Mouse (Mus musculus) R1 (cell line): Measurements from ENCODE around the gene Larp1b.
A peak's percentile ranks its signal among the peaks of the same experiment; 100 is the strongest.
"Not testable (repeated sequence)": the region's sequence is repeated elsewhere in the genome, so short reads cannot be mapped to it uniquely, and the experiment has no call there.

Experiments
- DNase-seq: peaks from one replicate; pipeline ENCODE4 v3.0.0-alpha.2; 2018; ENCODE audit warnings: low read depth, low spot score

The Larp1b gene

GRCm38 (mm10) chr3:40949170-40949902 is at the start of gene Larp1b:
Larp1b (plus strand) TSS chr3:40949828.
- DNase-seq = peak; percentile 95

GRCm38 (mm10) chr3:40902443-40902842 is 47.2 kb upstream of the Larp1b start, which contains the start of gene 1700034I23Rik:
1700034I23Rik (minus strand) TSS chr3:40902543.
- not testable (repeated sequence) for DNase-seq

DNA sequence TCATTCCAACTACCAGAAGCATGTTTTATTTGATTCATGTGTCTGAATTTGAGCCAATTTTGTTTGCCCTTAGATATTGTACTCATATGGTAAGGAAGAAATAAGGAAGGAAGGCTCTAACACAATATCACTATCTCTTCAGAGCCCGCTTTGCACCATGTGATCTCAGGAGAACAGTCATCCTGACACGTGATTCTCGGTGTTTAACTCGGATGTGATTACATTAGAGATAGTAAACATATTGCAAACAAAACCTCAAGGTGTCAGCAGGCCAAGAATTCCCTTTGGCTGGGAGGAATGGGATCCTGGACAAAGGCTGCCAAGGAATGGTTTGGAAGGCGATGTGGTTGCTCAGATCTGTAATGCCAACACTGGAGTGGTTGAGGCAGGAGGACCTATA is 11.4 kb upstream of the Larp1b start:
- no peak for DNase-seq

GRCm38 (mm10) chr3:40938592-40938991 is 11.0 kb upstream of the Larp1b start:
- no peak for DNase-seq

DNA sequence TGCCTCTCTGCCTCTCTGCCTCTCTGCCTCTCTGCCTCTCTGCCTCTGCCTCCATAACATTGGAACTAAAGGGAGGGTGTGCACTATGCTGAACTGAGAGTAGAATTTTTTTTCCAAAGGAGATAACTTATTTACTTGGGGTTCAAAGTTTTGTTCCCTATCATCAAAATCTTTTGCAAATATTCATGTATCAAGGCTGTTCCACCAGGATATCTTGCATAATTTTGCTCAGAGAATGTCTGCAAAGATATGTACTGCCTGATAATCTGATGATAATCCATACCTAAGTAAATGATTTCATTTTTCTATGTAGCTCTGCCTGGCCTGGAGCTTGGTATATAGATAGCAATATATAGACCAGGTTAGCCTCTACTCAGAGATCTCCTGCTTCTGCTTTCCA is 10.6 kb upstream of the Larp1b start:
- no peak for DNase-seq

DNA sequence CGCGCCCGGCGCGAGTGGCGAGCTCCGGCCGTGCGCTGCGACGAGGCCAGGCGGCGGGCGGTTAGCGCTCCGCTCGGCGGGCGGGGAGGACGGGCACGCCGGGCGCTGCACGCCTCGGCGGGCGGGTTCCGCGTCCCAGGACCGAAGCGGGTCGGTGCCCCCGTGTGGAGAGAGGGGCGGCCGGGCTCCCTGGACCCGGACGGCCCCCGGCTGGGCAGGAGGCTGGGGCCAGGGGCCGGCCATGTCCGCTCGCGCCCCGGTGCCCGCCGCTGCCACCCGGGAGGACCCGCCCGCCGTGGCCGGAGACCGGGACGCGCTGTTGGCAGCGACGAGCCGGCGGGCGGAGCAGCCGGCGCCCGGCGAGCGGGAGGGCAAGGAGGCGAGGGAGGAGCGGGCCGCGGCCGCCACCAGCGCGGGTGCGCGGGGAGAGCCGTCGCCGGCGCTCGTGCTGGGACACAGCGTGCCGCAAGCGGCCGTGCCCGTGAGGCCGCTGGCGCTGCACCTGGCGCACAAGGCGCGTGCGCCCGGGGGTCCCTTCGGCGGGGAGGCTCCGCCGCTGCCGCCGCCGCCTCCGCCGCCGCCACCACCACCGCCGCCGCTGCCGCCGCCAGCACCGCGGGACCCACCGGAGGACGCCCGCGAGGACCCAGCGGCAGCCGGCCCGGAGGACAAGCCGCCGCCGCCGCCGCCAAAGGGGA is 424 bp downstream of the Larp1b start:
- DNase-seq = no peak

GRCm38 (mm10) chr3:40950601-40951201 is 1.1 kb downstream of the Larp1b start:
- DNase-seq = peak; percentile 62

- peak; percentile 57 for DNase-seq
These were observed 1.7 kb downstream of the Larp1b start for GRCm38 (mm10) chr3:40951365-40951764.

DNA sequence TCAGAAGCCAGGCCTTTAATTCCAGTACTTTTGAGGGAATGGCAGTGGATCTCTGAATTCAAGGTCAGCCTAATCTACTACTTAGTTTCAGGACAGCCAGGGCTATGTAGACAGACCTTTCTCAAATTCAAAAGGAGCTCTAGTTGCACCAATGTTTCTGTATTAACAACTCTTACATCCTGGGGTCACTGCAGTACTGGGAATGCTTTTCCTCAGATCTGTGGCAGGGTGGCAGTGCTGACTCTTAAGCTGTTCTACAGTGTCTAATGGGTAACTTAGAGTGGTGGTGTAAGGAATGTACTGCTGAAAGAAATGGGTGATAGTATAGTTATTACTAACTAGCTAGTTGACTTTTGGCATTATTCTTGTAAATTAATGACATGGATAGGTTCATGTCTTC is 3.0 kb downstream of the Larp1b start:
- no peak for DNase-seq

- no peak for DNase-seq
These were observed 5.2 kb downstream of the Larp1b start for GRCm38 (mm10) chr3:40954792-40955191.

GRCm38 (mm10) chr3:40958831-40959230 is 9.2 kb downstream of the Larp1b start:
- DNase-seq = no peak

- no peak for DNase-seq
These were observed 31.1 kb downstream of the Larp1b start for GRCm38 (mm10) chr3:40980758-40981157.

- no peak for DNase-seq
These were observed 37.9 kb downstream of the Larp1b start for GRCm38 (mm10) chr3:40987539-40987938.

GRCm38 (mm10) chr3:40988722-40989121 is 39.1 kb downstream of the Larp1b start:
- DNase-seq = no peak

DNA sequence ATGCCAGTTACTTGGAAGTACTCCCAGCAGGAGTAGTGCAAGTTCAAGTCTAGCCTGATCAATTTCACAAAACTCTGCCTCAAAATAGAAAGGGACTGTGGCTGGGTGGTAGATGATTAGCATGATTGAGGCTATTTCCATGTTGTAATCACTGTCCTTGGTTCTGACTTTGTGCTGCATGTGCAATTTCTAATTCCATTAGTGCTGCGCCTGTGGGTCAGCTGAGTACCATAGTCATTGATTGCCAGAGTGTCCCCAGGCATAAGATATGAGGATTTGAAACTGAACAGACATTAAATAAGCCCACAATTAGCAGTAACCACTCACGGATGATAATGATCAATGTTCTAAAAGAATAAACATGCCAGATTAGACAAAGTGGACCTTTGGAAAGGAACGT is 41.9 kb downstream of the Larp1b start:
- no peak for DNase-seq

GRCm38 (mm10) chr3:40995161-40995560 is 45.5 kb downstream of the Larp1b start:
- no peak for DNase-seq

GRCm38 (mm10) chr3:41009315-41009714 is 59.7 kb downstream of the Larp1b start:
- DNase-seq = no peak

GRCm38 (mm10) chr3:41009990-41010389 is 60.4 kb downstream of the Larp1b start:
- DNase-seq = no peak

DNA sequence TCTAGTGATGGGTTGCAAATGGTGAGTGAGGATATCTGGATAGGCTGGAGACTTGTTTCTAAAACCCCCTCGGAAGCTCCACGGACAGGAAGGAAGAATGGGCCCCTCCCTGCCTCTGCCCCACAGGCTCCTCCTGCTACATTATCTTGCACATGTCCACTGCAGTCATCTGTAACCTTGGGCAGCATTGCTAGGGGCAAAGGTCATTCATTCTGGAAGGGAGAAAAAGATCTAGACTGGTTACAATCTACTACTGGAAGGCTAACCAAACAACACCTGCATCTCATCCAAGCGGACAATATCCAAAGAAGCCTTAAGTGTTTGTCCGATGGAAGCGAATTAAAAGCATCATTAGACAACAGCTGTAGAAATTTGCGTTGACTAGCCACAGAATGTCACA is 61.1 kb downstream of the Larp1b start:
- DNase-seq = no peak

GRCm38 (mm10) chr3:41012451-41012850 is 62.8 kb downstream of the Larp1b start:
- DNase-seq = no peak

GRCm38 (mm10) chr3:41014946-41015345 is 65.3 kb downstream of the Larp1b start:
- no peak for DNase-seq

- no peak for DNase-seq
These were observed 68.5 kb downstream of the Larp1b start for GRCm38 (mm10) chr3:41018022-41018608.
